Mouse (Mus musculus) liver, embryonic 14.5 days (tissue): Measurements from ENCODE around the gene Rab39. TPM values are rescaled to one million over a fixed set of nuclear protein-coding genes. Genes with fewer than 3 reads are reported as not detected.

Experiments
- ATAC-seq: fragments of 200-750 bp; cut with Nextera tagmentation; 2 replicates; pipeline ENCODE4 v1.8.0; 2017; ENCODE audit warnings: moderate number of reproducible peaks, mild to moderate bottlenecking, moderate library complexity; ENCODE audit not compliant: insufficient read depth
- DNase-seq, 3 experiments: peaks; one replicate each; pipeline ENCODE4 v3.0.0-alpha.2; 2012 to 2013; ENCODE audit warnings: low read depth in 3 of 3, low spot score in 3 of 3
- H3K27ac ChIP-seq: fragments of 300-500 bp; sonication (generic); 2 replicates; pipeline ENCODE4 v1.5.1; 2014; ENCODE audit warnings: moderate library complexity, mild to moderate bottlenecking, control low read depth, inconsistent platforms
- H3K27me3 ChIP-seq: fragments of 300-500 bp; sonication (generic); 2 replicates; pipeline ENCODE4 v1.6.1; 2014; ENCODE audit warnings: mild to moderate bottlenecking, low read length, moderate library complexity; ENCODE audit not compliant: control insufficient read depth, insufficient read depth
- H3K36me3 ChIP-seq: fragments of 300-500 bp; sonication (generic); replicated peaks from 2 replicates; pipeline ENCODE4 v1.6.1; 2014; ENCODE audit warnings: low read depth; ENCODE audit not compliant: control insufficient read depth, insufficient read depth
- H3K4me1 ChIP-seq, 2 experiments: fragments of 200-500 bp in 1 of 2; fragments of 300-500 bp in 1 of 2; sonication (generic) in 1 of 2; replicated peaks; 2 replicates each; pipeline ENCODE4 v1.6.1; 2012 to 2014; ENCODE audit warnings: antibody characterized with exemption in 1 of 2, inconsistent platforms in 1 of 2, low read length in 1 of 2; ENCODE audit not compliant: control insufficient read depth in 2 of 2, insufficient read depth in 2 of 2
- H3K4me2 ChIP-seq: fragments of 300-500 bp; sonication (generic); 2 replicates; pipeline ENCODE4 v1.6.1; 2014; ENCODE audit warnings: low read depth, mild to moderate bottlenecking, control low read depth, moderate library complexity
- H3K4me3 ChIP-seq, 2 experiments: fragments of 200-500 bp in 1 of 2; fragments of 300-500 bp in 1 of 2; sonication (generic) in 1 of 2; 2 replicates each; pipeline ENCODE4 v1.5.1; 2012 to 2014; ENCODE audit warnings: low read depth in 2 of 2, low read length in 2 of 2, mild to moderate bottlenecking in 2 of 2, control low read depth in 1 of 2, inconsistent platforms in 1 of 2, moderate library complexity in 1 of 2; ENCODE audit not compliant: insufficient read depth in 1 of 2
- H3K9ac ChIP-seq: fragments of 300-500 bp; sonication (generic); replicated peaks from 2 replicates; pipeline ENCODE4 v1.6.1; 2014; ENCODE audit warnings: mild to moderate bottlenecking, control low read depth, moderate library complexity
- H3K9me3 ChIP-seq: fragments of 300-500 bp; sonication (generic); 2 replicates; pipeline ENCODE4 v1.6.1; 2016; ENCODE audit warnings: low read length, mixed read lengths; ENCODE audit not compliant: control insufficient read depth
- CTCF ChIP-seq: IDR thresholded peaks from 2 replicates; pipeline ENCODE4 v1.5.1; 2016; ENCODE audit warnings: antibody characterized with exemption, low read depth, control low read depth
- EP300 ChIP-seq: IDR thresholded peaks from 2 replicates; pipeline ENCODE4 v1.6.1; 2016; ENCODE audit warnings: antibody characterized with exemption, low read depth
- WGBS: fragments of 180-500 bp; shearing (Covaris S2); extraction: QIAGEN DNeasy Blood & Tissue Kit; methylation state at CpG from one replicate; pipeline ENCODE4 v1.1.7; 2014; ENCODE audit not compliant: insufficient replicate concordance; 5-methylcytosine and 5-hydroxymethylcytosine counted together
- polyA plus RNA-seq, 2 experiments: library from polyadenylated mRNA; depleted of rRNA in 1 of 2; stranded (reverse) in 1 of 2; unstranded in 1 of 2; fragments of >200 nt; fragmentation: Nextera tagmentation in 1 of 2; extraction: Ambion mirVana in 1 of 2; gene quantifications; 2 replicates each; pipeline versions ENCODE4 v1.2.1 to v1.2.3; 2012 to 2014

Gene Rab39
- polyA plus RNA-seq, 2 experiments: 0.31 to 0.62 TPM

- Histone ChIP-seq H3K9me3 (no peaks in the 10 kb centered on the region), H3K27me3 (no peaks in the 10 kb centered on the region), H3K4me2 (peak overlapping the region; percentile 82), H3K9ac (peak overlapping the region; percentile 86), H3K36me3 (no peaks in the 10 kb centered on the region), H3K4me1 (peaks cover 7 to 13% of the 10 kb centered on the region in 2 experiments), H3K4me3 (peak overlapping the region; percentile 74 to 77), H3K27ac (peak overlapping the region; percentile 38)
- ATAC-seq (peak; percentile 97), DNase-seq (peak; percentile 86 to 89 (median 87))
- TF ChIP-seq CTCF: peak; percentile 84
- peak; percentile 35; the same call in 1 of the 2 replicates for TF ChIP-seq EP300
- under 1% methylated on average over 72 of the region's 74 CpGs for WGBS
Measured at GRCm38 (mm10) chr9:53667020-53667669, 38.9 kb downstream of the Rab39 start.

GRCm38 (mm10) chr9:53666665-53667019 is 39.4 kb downstream of the Rab39 start:
- TF ChIP-seq CTCF: no peak
- TF ChIP-seq EP300: no peak
- Histone ChIP-seq H3K27ac (no peak overlapping the region; the same call in 1 of the 2 replicates), H3K36me3 (no peaks in the 10 kb centered on the region), H3K4me1 (peaks cover 7 to 13% of the 10 kb centered on the region in 2 experiments), H3K9me3 (no peaks in the 10 kb centered on the region), H3K9ac (peak overlapping the region; percentile 86), H3K4me2 (peak overlapping the region; percentile 82), H3K4me3 (peak overlapping the region; percentile 74 to 77), H3K27me3 (no peaks in the 10 kb centered on the region)
- no peak; the same call in 1 of the 2 replicates for ATAC-seq
- no peak for DNase-seq
- WGBS: under 1% methylated on average over 28 of the region's 28 CpGs

GRCm38 (mm10) chr9:53665428-53665827 is 40.6 kb downstream of the Rab39 start:
- Histone ChIP-seq H3K4me3 (peak overlapping the region in 1 of 2 experiments; percentile 16; a peak in 2 of 4 replicates), H3K9me3 (no peaks in the 10 kb centered on the region), H3K27me3 (no peaks in the 10 kb centered on the region), H3K4me2 (peak overlapping the region; percentile 82), H3K9ac (no peak overlapping the region), H3K27ac (no peak overlapping the region), H3K4me1 (peaks cover 7 to 13% of the 10 kb centered on the region in 2 experiments), H3K36me3 (no peaks in the 10 kb centered on the region)
- TF ChIP-seq EP300 (no peak), CTCF (no peak)
- no peak for ATAC-seq
- DNase-seq: no peak

GRCm38 (mm10) chr9:53664819-53665218 is 41.2 kb downstream of the Rab39 start:
- Histone ChIP-seq H3K4me2 (no peak overlapping the region), H3K9ac (no peak overlapping the region), H3K27me3 (no peaks in the 10 kb centered on the region), H3K4me3 (no peak overlapping the region), H3K27ac (no peak overlapping the region), H3K36me3 (no peaks in the 10 kb centered on the region), H3K4me1 (peaks cover 7 to 13% of the 10 kb centered on the region in 2 experiments), H3K9me3 (no peaks in the 10 kb centered on the region)
- no peak for TF ChIP-seq EP300
- TF ChIP-seq CTCF: no peak
- ATAC-seq (no peak), DNase-seq (no peak)
- 75% methylated on average over 2 of the region's 2 CpGs for WGBS

- no peak for ATAC-seq
Measured at GRCm38 (mm10) chr9:53634796-53635195, 71.2 kb downstream of the Rab39 start.

More at GRCm38 (mm10) chr9:53634796-53635195, 71.2 kb downstream of the Rab39 start:
- no peak overlapping the region for H3K4me2 ChIP-seq
- no peaks in the 10 kb centered on the region for H3K27me3 ChIP-seq
- H3K9me3 ChIP-seq: no peaks in the 10 kb centered on the region
- TF ChIP-seq EP300 (no peak), CTCF (no peak)
- no peak overlapping the region for H3K9ac ChIP-seq
- H3K4me1 ChIP-seq: no peaks in the 10 kb centered on the region
- no peak overlapping the region for H3K27ac ChIP-seq
- DNase-seq: no peak
- no peak overlapping the region for H3K4me3 ChIP-seq
- peaks cover 23% of the 10 kb centered on the region for H3K36me3 ChIP-seq
- WGBS: 81% methylated on average over 6 of the region's 6 CpGs

Other genes with a start within 250 kb of the Rab39 start
- 2.7 and 3.7 TPM in 2 replicates for gene Atm, start 169.5 kb downstream of the Rab39 start, polyA plus RNA-seq (2012; rRNA removed)
- 3.5 and 4.0 TPM in 2 replicates for gene Atm, start 169.5 kb downstream of the Rab39 start, polyA plus RNA-seq (2014; fragmentation: Nextera tagmentation; extraction: Ambion mirVana)
- 3.7 and 5.1 TPM in 2 replicates for gene Npat, start 169.2 kb downstream of the Rab39 start, polyA plus RNA-seq (2012; rRNA removed)
- gene Npat, start 169.2 kb downstream of the Rab39 start, polyA plus RNA-seq (2014; fragmentation: Nextera tagmentation; extraction: Ambion mirVana): 10.3 and 10.4 TPM in 2 replicates
- 31.8 and 52.8 TPM in 2 replicates for gene Acat1, start 95.8 kb downstream of the Rab39 start, polyA plus RNA-seq (2012; rRNA removed)
- 87.4 and 97.3 TPM in 2 replicates for gene Acat1, start 95.8 kb downstream of the Rab39 start, polyA plus RNA-seq (2014; fragmentation: Nextera tagmentation; extraction: Ambion mirVana)
- 2.2 and 3.8 TPM in 2 replicates for gene Cul5, start 36.2 kb downstream of the Rab39 start, polyA plus RNA-seq (2012; rRNA removed)
- gene Cul5, start 36.2 kb downstream of the Rab39 start, polyA plus RNA-seq (2014; fragmentation: Nextera tagmentation; extraction: Ambion mirVana): 12.8 and 15.1 TPM in 2 replicates
- gene Slc35f2, start 65.3 kb upstream of the Rab39 start, polyA plus RNA-seq (2012; rRNA removed): 0.15 and 0.26 TPM in 2 replicates
- 0.14 and 0.24 TPM in 2 replicates for gene Slc35f2, start 65.3 kb upstream of the Rab39 start, polyA plus RNA-seq (2014; fragmentation: Nextera tagmentation; extraction: Ambion mirVana)
- not detected in 2 replicates for gene Sln, start 143.9 kb upstream of the Rab39 start, polyA plus RNA-seq (2012; rRNA removed)
- gene Sln, start 143.9 kb upstream of the Rab39 start, polyA plus RNA-seq (2014; fragmentation: Nextera tagmentation; extraction: Ambion mirVana): 0.10 TPM in 1 of 2 replicates, not detected in the other